Mouse (Mus musculus) cerebellum, adult 18-20 months (tissue): ENCODE results near the gene Kit.

Source experiments
- DNase-seq, 2 experiments: peaks; one replicate each; pipeline ENCODE4 v3.0.0; 2021

Kit gene

GRCm38 (mm10) chr5:75647046-75647445, 72.3 kb downstream of the Kit start:
- DNase-seq = no peak

DNA sequence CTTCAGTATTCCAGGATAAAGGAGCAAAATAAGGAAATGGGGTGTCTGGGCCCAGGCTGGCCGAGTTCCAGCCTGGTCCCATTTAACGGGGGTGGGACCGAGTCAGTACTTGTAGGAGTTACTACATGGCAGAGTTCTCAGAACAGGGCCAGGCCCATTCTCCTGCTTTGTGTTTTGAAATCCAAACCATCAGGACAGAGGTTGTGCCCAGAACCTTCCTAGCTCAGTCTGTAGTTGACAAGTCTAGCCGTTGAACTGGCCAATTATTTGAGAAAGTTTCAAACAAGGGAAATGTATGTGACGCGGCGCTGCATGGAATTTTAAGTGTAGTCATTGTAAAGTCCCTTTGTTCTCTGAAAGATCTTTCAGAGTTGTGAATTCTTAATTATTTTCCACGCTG, 75.8 kb downstream of the Kit start:
- DNase-seq = no peak

- DNase-seq = no peak
These were observed 78.7 kb downstream of the Kit start for GRCm38 (mm10) chr5:75653431-75653830.

- DNase-seq = no peak
These were observed 83.9 kb downstream of the Kit start for GRCm38 (mm10) chr5:75658575-75658974.

GRCm38 (mm10) chr5:75660342-75660741, 85.6 kb downstream of the Kit start:
- DNase-seq = no peak

DNA sequence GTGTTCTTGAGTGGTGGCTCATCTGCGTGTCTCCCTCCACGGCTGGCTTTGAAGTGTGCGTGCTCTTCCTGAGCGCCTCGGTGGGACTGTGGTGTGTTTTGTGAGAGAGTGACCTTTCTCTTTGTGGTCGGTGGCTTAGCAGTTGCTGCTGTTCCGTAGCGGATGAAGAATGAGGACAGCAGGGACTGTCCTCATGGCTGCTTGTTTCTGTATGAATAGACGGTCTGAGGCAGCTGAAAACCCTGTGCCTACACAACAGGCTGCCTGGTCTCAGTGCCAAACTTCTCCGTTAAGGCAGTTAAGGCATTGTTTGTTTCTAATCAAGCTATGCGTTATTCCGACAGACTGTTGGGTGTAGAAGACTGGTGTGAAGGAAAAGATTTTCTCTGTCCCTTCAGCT, 87.8 kb downstream of the Kit start:
- no peak for DNase-seq

DNA sequence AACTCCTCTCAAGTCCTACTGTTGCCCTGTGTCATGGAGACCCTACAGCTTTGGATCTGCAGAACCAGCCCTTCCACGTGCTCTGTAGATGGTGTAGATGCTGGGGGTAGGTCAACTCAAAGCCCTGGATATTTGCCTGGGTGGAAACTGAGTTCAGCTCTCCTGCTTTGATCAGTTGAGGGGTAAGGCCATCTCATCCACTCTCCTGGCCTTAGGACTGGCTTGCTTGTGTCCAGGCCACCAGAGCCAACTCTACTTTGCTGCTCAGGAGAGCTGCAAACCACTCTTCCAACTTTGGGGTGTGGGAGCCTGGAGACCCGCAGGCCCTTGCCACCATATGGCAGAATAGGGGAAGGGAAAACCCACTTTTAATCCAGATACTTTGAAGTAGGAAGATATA, 89.1 kb downstream of the Kit start:
- DNase-seq = no peak

DNA sequence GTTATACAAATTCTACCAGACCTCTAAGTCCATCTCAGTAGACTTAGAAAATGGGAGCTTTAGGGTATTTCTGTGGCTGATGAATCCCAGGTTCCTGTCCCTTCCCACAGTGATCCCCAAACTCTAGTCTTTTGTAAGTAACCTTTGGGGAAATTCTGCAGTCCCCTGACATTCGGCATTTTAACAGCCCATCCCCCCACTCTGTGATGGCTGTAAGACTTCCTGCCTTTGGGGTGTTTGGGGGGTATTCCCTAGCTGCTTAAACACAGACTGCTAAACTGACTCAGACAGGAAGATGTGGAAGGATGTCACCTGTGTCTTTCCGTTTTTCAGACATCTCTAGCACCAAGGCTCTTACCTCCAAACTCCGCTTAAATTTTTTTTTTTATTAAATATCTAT, 92.4 kb downstream of the Kit start:
- no peak for DNase-seq

DNA sequence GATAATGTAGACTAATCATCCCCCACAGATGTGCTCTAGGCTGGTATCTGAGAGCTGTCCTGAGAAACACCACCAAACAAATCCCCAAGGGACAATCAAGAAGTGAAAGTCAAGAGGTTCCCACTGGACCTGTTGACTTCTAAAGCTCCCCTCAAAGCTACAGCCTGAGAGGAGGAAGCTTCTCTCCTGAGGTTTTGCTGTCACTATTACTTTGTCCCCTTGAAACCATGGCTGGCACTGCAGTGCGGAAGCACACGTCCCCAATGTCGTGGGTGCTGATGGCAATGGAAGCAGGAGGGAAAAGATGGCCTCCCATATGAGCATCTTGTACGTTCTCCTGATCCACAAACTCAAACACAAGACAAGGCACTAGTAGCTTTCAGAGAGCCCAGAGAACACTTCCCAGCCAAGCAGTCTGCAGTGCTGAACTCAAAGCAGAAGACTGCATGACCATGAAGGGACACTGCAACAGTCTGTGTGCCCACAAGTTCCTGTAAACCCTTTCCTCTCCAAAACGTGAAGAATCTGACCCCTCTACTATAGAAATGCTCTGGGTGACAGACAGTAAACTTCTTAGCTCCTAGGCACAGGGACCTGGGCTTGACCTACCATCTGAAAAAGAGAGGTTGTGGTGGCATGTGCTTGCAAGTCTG, 96.5 kb downstream of the Kit start:
- DNase-seq = no peak

DNA sequence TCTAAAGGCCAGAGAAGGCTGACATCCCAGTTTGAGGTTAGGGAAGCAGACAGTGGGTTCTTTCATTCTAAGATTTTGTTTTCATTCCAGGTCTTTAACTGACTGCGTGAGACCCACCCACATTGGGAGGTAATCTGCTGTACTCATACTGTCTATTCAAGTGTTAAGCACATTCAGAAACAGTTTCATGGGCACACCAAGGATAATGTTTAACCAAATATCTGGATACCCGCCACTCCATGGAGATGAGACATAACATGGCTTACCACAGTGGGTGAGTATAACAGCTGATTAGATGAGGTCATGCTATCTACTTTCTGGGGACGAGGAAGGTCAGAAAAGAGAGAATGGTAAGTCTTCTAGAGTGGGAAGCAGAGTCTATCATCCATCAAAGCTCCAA, 101.3 kb downstream of the Kit start:
- DNase-seq = no peak

DNA sequence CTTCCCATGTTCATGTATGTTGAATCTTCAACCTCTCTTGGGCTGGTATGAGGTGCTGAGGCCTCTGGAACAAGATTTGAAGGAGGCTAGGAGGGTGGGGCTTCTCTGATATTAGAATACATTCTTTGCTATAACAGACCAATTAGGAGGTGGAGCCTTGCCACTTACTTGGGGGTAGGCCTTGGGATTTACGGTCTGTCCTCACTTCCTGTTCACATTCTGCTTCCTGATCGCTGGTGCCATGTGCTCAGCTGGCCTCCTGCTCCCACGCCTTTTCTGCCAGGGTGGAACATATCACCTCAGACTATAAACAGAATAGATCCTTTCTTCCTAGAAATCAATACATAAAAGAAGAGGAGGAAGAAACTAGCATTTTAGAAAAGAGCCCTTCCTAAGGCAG, 105.2 kb downstream of the Kit start:
- DNase-seq = no peak

- no peak for DNase-seq
These were observed 120.6 kb downstream of the Kit start for GRCm38 (mm10) chr5:75695162-75695809.

GRCm38 (mm10) chr5:75696960-75697359, 122.2 kb downstream of the Kit start:
- DNase-seq = no peak

- DNase-seq = no peak
These were observed 123.8 kb downstream of the Kit start for GRCm38 (mm10) chr5:75698556-75698955.

GRCm38 (mm10) chr5:75699081-75699480, 124.4 kb downstream of the Kit start:
- DNase-seq = no peak

- no peak for DNase-seq
These were observed 124.8 kb downstream of the Kit start for GRCm38 (mm10) chr5:75699516-75699915.

GRCm38 (mm10) chr5:75701662-75702061, 126.9 kb downstream of the Kit start:
- DNase-seq = no peak

DNA sequence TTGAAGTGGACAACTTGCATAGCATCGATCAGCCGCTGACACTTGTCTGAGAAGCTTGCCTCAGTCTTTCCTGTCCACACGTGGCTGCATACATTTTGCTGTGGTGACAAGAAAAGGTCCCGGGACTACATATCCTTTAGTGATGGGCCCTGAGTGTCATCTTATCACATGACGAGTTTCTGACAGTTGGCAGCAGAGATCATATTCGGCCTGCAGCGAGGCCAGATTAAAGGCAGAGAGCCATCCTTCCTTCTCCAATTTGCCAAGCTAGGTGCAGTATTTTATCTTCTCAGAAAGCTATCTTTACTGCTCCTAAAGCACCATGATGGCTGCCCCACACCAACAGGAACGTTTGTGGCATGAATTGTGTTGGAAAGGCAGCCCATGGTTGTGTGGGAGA, 127.4 kb downstream of the Kit start:
- no peak for DNase-seq

- DNase-seq = no peak
These were observed 130.0 kb downstream of the Kit start for GRCm38 (mm10) chr5:75704584-75705175.

GRCm38 (mm10) chr5:75705421-75705820, 130.7 kb downstream of the Kit start:
- no peak for DNase-seq
